Mouse (Mus musculus): ENCODE data around the gene Anxa5.

- TF ChIP-seq NRF1 (IDR thresholded peaks at IDR 0.05; ENCODE audit: insufficient read depth, low read depth, low read length, poor library complexity, severe bottlenecking) (no peak), POLR2A (IDR thresholded peaks at IDR 0.05; ENCODE audit: control insufficient read depth in 1 of 2, insufficient read depth in 1 of 2, low read depth in 1 of 2, low read length in 2 of 2, poor library complexity in 1 of 2) (no peak), TBP (IDR thresholded peaks at IDR 0.05; ENCODE audit: low read depth, low read length) (no peak)
Observed at GRCm38 (mm10) chr3:36449292-36450165, 26.2 kb downstream of the Anxa5 start.
